27 mouse cellular contexts compared by ENCODE assay signal in the genomic region with DNA sequence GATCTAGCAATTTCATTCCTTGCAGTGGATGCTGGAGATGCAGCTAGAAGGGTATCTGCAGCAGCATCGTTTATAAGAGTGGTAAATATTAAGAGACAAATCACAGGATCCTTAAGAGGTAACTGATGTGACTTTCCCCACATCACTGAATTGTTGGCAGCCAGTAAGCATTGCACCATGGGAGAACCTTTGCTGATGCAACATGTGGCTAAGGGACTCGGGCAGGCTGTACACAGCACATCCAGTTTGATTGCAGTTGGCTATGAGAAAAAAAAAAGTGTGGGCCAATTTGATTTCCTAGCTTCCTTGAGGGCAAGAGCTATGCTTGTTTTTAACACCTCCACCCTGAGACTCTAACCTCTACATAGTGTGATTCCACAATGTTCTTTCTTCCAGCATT.
A peak's percentile ranks its signal among the peaks of the same experiment; 100 is the strongest.
DNase-seq lines count a peak whose midpoint lies in the region; ATAC-seq and TF ChIP-seq lines count a peak whose summit lies in the region.
"Had no signal": no experiment of that assay in that cellular context is flagged by ENCODE, and none has a peak within 500 bp of the region (broad histone marks: within the 10 kb centered on the region; RNA-seq: fewer than 3 reads in every experiment).

No protein-coding gene starts in this region.

- no peak for TF ChIP-seq EP300 in liver, postnatal 0 days (IDR thresholded peaks at IDR 0.05; ENCODE audit: low read depth)

- H3K36me3 ChIP-seq in liver, postnatal 0 days (replicated peaks; ENCODE audit: insufficient read depth, low read length), result no peaks in the 10 kb centered on the region
- H3K36me3 ChIP-seq in liver, embryonic 12.5 days, result no peaks in the 10 kb centered on the region
- H3K36me3 ChIP-seq in forebrain, embryonic 16.5 days (ENCODE audit: control insufficient read depth, insufficient read depth), result no peaks in the 10 kb centered on the region
- H3K36me3 ChIP-seq: heart, embryonic 12.5 days; hindbrain, embryonic 13.5 days; limb, embryonic 10.5 days; liver, embryonic 13.5 days; midbrain, embryonic 12.5 days; neural tube, embryonic 13.5 days had no signal

- H3K4me1 ChIP-seq in liver, postnatal 0 days (ENCODE audit: insufficient read depth), result peaks cover 4% of the 10 kb centered on the region; the same call in 1 of the 2 replicates
- H3K4me1 ChIP-seq in liver, embryonic 12.5 days, result no peaks in the 10 kb centered on the region
- H3K4me1 ChIP-seq in forebrain, embryonic 16.5 days (replicated peaks; ENCODE audit: control insufficient read depth, insufficient read depth, low read length), result no peaks in the 10 kb centered on the region
- H3K4me1 ChIP-seq: forebrain, embryonic 13.5 days; heart, embryonic 12.5 days; hindbrain, embryonic 13.5 days; limb, embryonic 10.5 days; midbrain, embryonic 12.5 days had no signal

- no peaks in the 10 kb centered on the region for H3K9me3 ChIP-seq in liver, postnatal 0 days (ENCODE audit: low read length)
- H3K9me3 ChIP-seq in liver, embryonic 12.5 days (replicated peaks), result no peaks in the 10 kb centered on the region
- no peaks in the 10 kb centered on the region for H3K9me3 ChIP-seq in forebrain, embryonic 16.5 days (ENCODE audit: control insufficient read depth, low read length)
- H3K9me3 ChIP-seq: forebrain, embryonic 13.5 days; heart, embryonic 12.5 days; hindbrain, embryonic 13.5 days; limb, embryonic 10.5 days; liver, embryonic 13.5 days; midbrain, embryonic 12.5 days; neural tube, embryonic 13.5 days had no signal

- no peak overlapping the region for H3K27ac ChIP-seq in liver, postnatal 0 days (ENCODE audit: low read depth)
- H3K27ac ChIP-seq in liver, embryonic 12.5 days, result no peak overlapping the region
- no peak overlapping the region for H3K27ac ChIP-seq in forebrain, embryonic 16.5 days (ENCODE audit: low read length)
- H3K27ac ChIP-seq: forebrain, embryonic 13.5 days; hindbrain, embryonic 13.5 days; limb, embryonic 10.5 days; liver, embryonic 13.5 days; macrophage; midbrain, embryonic 12.5 days; neural tube, embryonic 13.5 days had no signal

- no peaks in the 10 kb centered on the region for H3K27me3 ChIP-seq in liver, postnatal 0 days (ENCODE audit: insufficient read depth, low read length)
- no peaks in the 10 kb centered on the region for H3K27me3 ChIP-seq in liver, embryonic 12.5 days (replicated peaks)
- no peaks in the 10 kb centered on the region for H3K27me3 ChIP-seq in forebrain, embryonic 16.5 days (replicated peaks; ENCODE audit: control insufficient read depth, insufficient read depth, low read length)
- H3K27me3 ChIP-seq: CH12.LX; forebrain, embryonic 13.5 days; heart, embryonic 12.5 days; hindbrain, embryonic 13.5 days; liver, embryonic 13.5 days; midbrain, embryonic 12.5 days; neural tube, embryonic 13.5 days had no signal

- H3K4me2 ChIP-seq in liver, postnatal 0 days (ENCODE audit: low read depth, low read length), result no peak overlapping the region
- no peak overlapping the region for H3K4me2 ChIP-seq in liver, embryonic 12.5 days
- no peak overlapping the region for H3K4me2 ChIP-seq in forebrain, embryonic 16.5 days (ENCODE audit: low read length)
- H3K4me2 ChIP-seq: forebrain, embryonic 13.5 days; heart, embryonic 12.5 days; hindbrain, embryonic 13.5 days; liver, embryonic 13.5 days; midbrain, embryonic 12.5 days; neural tube, embryonic 13.5 days had no signal

- no peak overlapping the region for H3K4me3 ChIP-seq in liver, postnatal 0 days (ENCODE audit: low read depth, low read length)
- H3K4me3 ChIP-seq in liver, embryonic 12.5 days, result no peak overlapping the region
- H3K4me3 ChIP-seq in forebrain, embryonic 16.5 days (replicated peaks; ENCODE audit: low read length), result no peak overlapping the region
- H3K4me3 ChIP-seq: forebrain, embryonic 13.5 days; heart, embryonic 12.5 days; hindbrain, embryonic 13.5 days; limb, embryonic 10.5 days; liver, embryonic 13.5 days; midbrain, embryonic 12.5 days; neural tube, embryonic 13.5 days had no signal

- DNase-seq in adrenal gland, adult 2 months, result peak; percentile 23
- DNase-seq in adrenal gland, adult 18-20 months (ENCODE audit: low spot score in 2 of 2), result no peak
- peak; percentile 23 for DNase-seq in liver, postnatal 0 days
- DNase-seq in NIH3T3 (ENCODE audit: low read depth), result peak; percentile 42
- DNase-seq in lung, postnatal 36 days, result peak; percentile 38
- no peak for DNase-seq in embryo, embryonic 9.5 days (ENCODE audit: extremely low spot score)
- DNase-seq: cerebellum, adult 2 months; cerebellum, postnatal 36 days; heart, adult 11 months; heart, postnatal 14 days; kidney, adult 8-10 months; kidney, postnatal 14 days; liver, embryonic 13.5 days; right cerebral cortex, adult 18-20 months; spleen, adult 18-20 months; thymus, postnatal 36 days had no signal

- WGBS in liver, postnatal 0 days (ENCODE audit: insufficient replicate concordance), result 68% methylated on average over 2 of the region's 2 CpGs
- WGBS in liver, embryonic 12.5 days (ENCODE audit: insufficient replicate concordance), result 59% methylated on average over 2 of the region's 2 CpGs
- WGBS in forebrain, embryonic 16.5 days, result 83% methylated on average over 2 of the region's 2 CpGs

- no peak overlapping the region for H3K9ac ChIP-seq in liver, postnatal 0 days (replicated peaks)
- no peak overlapping the region for H3K9ac ChIP-seq in liver, embryonic 12.5 days
- H3K9ac ChIP-seq in forebrain, embryonic 16.5 days (replicated peaks; ENCODE audit: low read depth, low read length), result no peak overlapping the region
- H3K9ac ChIP-seq: forebrain, embryonic 13.5 days; heart, embryonic 12.5 days; hindbrain, embryonic 13.5 days; liver, embryonic 13.5 days; midbrain, embryonic 12.5 days; neural tube, embryonic 13.5 days had no signal

- TF ChIP-seq CTCF in liver, postnatal 0 days (IDR thresholded peaks at IDR 0.05; ENCODE audit: low read depth), result no peak

- ATAC-seq in liver, postnatal 0 days, result peak; percentile 60; the same call in 1 of the 2 replicates
- ATAC-seq in liver, embryonic 12.5 days, result no peak
- no peak for ATAC-seq in forebrain, embryonic 16.5 days
- ATAC-seq: forebrain, embryonic 13.5 days; inflammation-experienced regulatory T-cells, adult 6 months had no signal

Comparison
In these comparisons a context has a peak if more than half of its experiments do, and no peak if none do; other contexts are left out.
1. DNase-seq: peak in adrenal gland, adult 2 months (single experiment), liver, postnatal 0 days (single experiment), NIH3T3 (single experiment) and lung, postnatal 36 days (single experiment); none in adrenal gland, adult 18-20 months (0 of 2) and embryo, embryonic 9.5 days (single experiment).